Mouse (Mus musculus): ENCODE data around the gene Zmynd15.
"Not testable (repeated sequence)": the region's sequence is repeated elsewhere in the genome, so short reads cannot be mapped to it uniquely, and the experiment has no call there.

Zmynd15 gene

DNA sequence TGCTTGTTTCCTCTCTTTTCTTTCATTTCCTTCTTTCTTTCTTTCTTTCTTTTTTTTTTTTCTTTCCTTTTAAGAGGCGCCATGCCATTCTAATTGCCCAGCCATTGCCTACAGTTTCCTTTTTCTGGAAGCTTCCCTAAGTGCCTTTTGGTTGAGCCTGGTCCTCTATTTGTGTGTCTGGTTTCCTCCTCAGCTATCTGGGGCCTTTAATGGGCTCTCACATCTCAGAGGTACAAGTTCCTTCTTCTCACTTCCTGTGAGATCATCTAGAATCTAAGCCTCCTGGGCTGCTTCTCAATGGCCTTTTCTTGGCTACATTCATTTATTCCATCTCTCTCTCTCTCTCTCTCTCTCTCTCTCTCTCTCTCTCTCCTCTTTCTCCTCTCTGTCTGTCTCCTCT lies 11.9 kb upstream of the Zmynd15 start:
- DNase-seq (ENCODE audit: low spot score), result no peak

DNA sequence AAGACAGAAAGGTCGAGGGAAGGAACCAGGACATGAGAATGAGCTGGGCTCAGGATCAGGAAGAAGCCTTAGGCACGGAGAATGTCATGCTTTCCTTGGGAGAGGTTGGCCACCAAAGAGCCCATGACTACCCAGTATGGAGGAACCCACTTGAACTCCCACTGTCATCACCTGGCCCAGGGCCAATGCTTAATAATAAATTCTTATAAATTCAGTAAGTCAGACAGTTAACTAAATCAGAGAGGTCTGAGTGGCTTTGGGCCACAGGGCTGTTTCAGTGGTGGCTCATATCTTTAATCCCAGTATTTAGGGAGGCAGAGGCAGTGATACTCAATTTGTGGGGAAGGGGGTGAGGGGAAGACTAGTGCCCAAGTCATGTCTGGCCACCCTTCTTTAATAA lies 8.3 kb upstream of the Zmynd15 start:
- no peak for DNase-seq (ENCODE audit: low spot score)

DNA sequence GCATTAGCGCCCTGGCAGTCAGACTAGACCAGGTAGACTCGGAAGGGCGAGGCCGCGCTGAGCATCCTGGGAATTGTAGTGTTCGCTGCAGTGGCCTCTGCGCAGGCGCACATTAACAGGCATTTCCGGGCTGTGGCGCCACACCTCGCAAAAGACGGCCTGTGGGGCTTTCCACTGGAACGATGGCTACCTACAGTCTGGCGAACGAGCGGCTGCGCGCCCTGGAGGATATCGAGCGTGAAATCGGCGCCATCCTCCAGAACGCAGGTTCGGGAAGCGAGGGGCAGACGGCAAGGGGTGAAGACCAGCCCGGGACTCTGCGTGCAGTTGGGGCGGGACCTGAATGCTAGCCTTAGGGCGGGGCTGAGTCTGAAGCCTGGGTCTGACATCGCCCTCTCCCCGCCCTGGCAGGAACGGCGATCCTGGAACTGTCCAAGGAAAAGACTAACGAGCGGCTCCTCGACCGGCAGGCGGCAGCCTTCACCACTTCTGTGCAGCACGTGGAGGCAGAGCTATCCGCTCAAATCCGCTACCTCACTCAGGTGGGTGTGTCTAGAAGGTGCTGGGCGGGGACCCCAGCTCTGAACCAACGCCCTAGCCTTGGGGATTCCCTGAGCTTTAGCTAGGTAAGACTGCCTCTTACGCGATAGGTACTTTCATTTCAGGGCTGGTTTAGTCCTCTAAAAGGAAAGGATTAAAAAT lies 7.3 kb upstream of the Zmynd15 start, which contains the start of gene Med11:
Gene Med11 (plus strand): TSS at position 123 of the 702 bp plus-strand sequence.
- peak; percentile 99 for DNase-seq (ENCODE audit: low spot score)

DNA sequence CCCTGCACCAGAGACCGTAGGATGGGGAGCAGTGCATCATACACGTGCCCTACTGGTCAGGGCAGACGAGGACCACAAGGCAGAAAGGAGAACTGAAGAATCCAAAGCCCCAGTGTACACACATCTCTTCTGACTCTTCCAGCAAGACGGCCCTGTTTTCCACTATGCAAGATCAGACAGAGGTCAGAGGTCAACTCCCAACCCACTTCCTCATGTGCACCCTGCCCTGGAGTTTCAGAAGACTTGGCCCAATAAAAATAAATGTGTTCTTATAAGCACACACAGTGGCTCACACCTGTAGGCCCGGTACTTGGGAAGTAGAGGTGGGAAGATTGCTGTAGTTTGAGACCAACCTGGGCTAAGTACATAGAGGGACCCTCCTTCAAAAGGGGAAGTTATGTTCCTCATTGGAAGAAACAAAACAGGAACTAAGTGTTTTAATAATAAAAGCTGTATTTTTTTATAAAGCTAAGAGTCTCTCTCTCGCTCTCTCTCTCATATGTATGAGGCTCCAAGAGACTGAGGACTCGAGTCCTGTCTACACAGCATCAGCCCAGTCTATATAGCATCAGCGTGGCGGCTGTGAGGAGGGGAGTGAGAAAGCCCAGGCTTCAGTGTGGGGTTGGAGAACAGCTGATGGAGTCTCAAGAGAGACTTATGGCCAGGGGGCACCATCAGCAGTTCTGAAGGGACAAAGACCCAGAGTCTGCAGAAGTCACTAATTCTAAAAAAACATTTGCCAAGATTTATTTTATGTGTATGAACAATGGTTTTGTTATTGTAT lies 5.8 kb upstream of the Zmynd15 start:
- peak; percentile 38 for DNase-seq (ENCODE audit: low spot score)

DNA sequence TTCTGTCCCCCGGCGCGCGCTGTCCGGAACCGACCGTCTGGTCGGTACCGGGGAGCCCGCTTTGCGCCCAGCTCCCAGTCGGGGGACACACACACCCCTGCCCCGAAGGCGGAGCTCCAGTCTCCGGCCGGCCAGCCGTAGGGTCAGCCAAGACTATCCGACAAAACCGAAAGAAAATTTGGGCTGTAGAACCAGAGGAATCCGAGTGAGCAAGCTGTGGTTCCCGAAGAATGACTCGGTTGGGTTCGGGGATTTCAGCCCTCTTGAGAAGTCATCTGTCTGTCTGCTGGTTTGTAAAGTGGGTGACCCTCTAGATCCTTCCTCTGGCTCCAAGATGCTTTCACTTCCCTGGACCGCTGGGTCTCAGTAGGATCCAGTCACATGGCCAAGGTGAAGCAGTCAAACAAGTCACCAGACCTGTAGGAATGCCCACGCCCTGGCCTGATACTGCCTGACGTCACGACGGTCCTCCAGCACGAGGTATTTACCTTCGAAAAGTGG lies 418 bp downstream of the Zmynd15 start, which contains the start of gene Cxcl16:
Gene Cxcl16 (minus strand): TSS at position 384 of the 501 bp plus-strand sequence.
- peak; percentile 86 for DNase-seq (ENCODE audit: low spot score)

DNA sequence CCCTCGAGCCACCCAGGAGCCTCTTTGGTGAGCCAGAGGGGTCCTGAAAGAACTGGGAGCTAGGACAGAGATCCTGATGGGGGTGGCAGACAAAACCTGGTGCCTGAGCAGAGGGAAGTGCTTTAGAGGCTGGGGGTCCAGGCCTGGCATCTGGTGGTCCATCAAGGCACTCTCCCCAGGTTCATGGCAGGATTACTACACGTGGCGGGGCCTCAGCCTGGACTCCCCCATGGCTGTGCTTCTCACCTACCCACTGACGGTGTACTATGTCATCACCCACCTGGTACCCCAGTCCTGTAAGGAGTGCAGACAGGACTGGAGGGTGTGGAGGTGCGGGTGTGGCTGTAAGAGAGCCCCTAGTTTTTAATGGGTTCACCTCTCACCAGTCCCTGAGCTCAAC lies 4.7 kb downstream of the Zmynd15 start:
- no peak for DNase-seq (ENCODE audit: low spot score)

DNA sequence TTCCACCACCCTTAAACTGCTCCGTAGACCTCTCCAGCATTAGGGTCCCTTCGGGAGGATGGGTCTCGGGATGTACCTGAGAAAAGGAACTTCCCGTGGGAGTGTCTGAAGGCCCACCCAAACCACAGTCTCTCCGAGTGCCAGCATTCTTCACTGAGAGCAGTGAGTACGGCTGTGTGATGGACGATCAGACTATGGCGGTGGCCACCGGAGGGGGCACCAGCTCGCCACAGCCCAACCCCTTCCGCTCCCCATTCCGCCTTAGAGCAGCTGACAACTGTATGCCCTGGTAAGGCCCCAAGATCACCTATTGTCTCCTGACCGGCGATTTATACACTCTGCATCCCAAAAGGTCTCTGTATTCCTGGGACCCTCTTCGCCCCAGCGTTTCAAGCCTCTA lies 6.0 kb downstream of the Zmynd15 start:
- no peak for DNase-seq (ENCODE audit: low spot score)

DNA sequence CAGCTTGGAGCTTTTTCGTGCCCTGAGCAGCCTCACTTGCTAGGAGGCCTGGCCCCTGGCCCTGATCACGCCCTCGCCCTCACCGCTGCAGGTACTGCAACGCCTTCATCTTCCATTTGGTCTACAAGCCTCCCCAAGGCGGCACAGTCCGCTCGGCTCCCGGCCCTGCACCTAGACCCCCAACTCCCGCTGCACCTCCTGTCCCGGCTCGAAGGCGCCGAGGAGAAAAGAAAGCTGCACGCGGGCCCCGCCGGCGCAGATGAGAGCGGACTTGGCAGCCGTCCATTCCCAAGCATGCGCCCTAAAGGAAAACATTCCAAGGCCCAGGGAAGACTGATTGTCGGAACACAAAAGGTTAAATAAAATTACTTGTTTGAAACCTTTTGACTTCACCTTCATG lies 6.6 kb downstream of the Zmynd15 start:
- DNase-seq (ENCODE audit: low spot score), result no peak

DNA sequence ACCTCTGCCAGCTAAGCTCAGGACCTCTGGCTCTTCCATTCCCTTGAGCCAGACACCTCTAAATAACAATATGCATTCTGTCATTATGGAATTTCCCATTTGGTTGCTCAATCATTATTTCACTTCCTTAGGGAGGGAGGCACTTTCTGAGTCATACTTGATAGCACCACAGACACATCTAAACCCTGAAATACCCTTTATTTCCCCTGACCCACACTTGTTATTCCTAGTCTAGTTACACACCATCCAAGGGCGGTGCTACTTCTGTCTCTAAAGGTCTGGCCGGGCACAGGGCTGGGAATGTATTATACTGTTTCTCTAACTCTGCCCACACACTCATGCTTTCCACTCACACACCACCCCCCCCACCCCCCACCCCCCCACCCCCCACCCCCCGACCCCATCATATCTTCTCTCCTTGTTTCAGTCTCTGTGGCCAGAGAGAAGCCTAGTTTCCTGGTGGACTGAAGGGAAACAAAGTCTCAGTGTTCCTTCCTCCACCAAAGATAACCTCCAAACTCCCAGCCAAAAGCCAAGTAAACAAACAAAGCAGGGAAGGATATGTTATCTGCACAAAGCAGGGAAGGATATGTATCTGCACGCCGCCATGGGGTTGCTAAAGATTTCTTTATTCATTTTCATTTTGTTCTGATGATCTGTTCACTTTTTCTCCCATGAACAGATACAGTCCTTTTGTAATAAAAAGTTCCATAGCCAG lies 8.8 kb downstream of the Zmynd15 start:
- DNase-seq (ENCODE audit: low spot score), result no peak

DNA sequence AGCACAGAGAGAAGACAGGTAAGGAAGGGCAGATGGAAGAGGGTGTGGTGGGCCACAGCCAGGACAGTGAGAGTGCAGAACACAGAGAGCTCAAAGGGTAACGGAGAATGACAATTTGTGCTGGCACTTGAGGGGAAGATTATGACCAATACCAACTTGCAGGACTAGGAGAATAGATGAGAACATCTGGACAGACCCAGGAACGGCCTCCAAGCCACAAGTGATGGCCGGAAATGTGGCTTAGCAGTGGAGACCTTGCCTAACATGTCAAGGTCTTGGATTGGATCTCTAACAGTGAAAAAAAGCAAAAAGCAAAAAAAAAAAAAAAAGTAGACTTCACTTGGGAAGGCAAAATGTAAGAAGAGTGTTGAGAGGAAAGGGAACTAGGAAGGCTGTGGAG lies 10.5 kb downstream of the Zmynd15 start:
- no peak for DNase-seq (ENCODE audit: low spot score)

DNA sequence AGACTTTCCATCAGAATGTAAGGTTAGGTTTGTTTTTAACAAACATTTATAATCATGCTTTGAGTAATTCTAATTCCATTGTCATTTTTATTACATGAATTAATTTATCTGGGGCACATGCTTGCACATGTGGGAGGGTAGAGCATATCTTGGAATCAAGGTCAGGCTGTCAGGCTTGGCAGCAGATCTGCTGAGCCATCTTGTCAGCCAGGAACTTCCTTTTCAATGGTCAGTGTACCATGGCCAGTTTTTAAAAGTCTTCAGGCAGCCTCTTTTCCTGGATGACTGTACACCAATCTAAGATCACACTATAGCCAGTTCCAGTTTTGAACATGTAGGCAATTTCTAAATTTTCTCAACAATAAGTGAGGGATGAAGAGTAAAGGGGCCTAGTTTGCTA lies 13.5 kb downstream of the Zmynd15 start:
- no peak for DNase-seq (ENCODE audit: low spot score)

DNA sequence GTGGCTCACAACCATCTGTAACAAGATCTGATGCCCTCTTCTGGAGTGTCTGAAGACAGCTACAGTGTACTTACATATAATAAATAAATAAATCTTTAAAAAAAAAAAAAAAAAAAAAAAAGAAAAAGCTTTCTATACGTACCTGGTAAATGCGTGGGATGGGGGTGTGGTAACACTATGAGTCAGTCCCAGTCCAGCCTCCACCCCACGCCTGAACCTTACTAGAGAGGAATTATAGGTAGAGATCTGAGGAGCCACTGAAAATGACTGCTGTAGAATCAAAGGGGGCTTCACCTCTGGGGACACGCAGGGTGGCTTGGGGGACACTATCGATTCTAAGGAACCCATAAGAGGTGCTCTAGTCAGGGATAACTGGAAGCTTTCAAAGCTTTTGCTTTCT lies 14.1 kb downstream of the Zmynd15 start:
- DNase-seq (ENCODE audit: low spot score), result not testable (repeated sequence)

DNA sequence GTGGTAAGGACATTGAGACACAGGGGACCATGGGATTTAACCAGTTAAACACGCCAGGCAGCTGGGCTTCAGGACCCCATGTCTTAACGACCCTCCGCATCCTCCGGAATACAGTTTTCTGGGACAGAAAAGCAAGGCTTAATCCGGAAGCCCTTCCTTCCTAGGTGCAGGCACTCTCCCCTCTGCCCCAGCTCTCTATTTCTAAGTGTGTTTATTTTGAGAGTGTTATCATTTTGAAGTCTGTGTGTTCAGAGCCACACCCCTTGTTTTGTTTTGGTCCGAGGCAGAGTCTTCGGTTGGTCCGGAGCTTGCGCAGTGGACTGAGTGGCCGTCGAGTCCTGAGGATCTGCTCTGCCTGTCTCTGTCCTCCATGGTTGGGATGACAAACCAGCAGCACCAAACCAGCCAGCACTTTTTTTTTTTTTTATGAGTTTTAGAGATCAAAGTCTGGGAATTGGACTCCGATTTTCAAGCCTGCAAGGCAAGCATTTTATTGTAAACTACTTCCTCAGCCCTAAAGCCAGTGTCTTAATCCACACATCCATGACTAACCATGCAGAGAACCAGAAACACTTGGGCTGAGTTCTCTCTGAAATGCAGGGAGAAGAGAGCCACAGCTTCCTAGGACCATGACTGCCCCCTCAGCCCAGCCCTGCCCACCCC lies 15.8 kb downstream of the Zmynd15 start:
- no peak for DNase-seq (ENCODE audit: low spot score)

DNA sequence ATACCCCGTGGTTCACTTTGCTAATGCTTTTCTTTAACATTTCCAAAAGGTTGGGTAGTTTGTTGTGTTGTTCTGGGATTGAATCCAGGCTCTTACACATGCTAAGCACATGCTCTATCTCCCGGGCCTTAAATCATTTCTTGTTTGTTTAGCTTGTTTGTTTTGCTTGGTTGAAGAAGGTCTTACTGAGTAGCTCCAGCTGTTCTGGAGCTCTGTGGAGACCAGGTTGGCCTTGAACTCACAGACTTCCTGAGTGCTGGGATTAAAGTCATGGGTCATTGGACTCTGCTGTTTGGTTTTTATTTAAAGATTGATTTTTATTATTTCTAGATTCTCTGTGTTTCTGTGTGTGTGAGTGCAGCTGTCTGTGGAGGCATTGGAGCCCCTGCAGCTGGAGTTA lies 26.3 kb downstream of the Zmynd15 start:
- DNase-seq (ENCODE audit: low spot score), result no peak

DNA sequence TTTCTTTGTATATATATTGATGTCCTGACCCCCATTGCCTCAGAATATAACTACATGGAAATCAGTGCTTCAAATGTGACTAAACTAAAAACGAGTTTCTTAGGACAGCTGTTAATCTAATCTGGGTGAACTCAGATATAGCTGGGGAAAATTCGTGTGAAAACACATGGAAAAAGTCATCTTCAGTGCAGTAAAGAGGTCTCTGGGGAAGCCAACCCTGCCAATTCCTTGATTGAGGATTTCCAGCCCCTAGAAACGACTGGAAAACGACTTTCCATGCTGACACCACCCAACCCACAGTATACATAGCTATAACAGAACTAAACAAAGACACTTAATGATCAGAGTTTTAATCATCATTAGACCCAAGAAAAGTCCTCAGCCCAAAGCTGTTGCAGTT lies 28.6 kb downstream of the Zmynd15 start:
- no peak for DNase-seq (ENCODE audit: low spot score)

DNA sequence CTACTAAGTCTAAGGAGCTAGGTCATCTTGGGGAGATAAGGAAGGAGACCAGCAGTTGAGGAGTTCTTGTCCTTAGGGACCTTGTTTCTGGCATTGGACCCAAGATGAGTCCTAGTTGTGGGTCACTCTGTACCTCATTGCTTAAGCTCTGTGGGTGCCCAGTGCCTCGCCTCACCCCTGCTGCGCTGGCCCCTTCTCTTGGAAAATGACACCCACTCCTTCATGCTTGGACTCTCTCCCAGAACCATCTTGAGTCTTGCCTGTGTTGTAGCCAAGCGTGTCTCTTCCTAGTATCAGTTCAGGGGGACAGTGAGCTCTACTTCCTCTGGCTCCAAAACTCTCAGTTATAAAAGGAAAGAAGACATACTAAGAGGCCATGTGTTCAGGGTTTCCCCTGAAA lies 29.9 kb downstream of the Zmynd15 start:
- no peak for DNase-seq (ENCODE audit: low spot score)

DNA sequence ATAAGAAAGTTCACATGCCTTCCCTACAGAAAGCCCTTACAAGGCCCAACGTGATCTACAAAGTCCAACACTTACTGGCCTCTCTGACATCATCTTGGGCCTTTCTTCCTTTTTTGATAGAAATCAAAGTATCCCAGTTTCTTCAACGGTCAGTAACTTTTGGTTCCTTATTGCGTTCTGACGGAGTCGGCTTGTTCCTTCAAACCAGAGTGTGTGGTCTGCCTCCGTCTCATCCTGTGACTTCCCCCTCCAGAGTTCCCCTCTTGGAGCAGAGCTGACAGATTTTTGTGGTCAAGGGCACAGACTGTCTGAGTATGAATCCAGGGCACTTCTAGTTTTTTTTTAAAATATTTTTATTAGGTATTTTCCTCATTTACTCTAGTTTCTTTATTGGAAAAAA lies 30.5 kb downstream of the Zmynd15 start:
- peak; percentile 41 for DNase-seq (ENCODE audit: low spot score)

DNA sequence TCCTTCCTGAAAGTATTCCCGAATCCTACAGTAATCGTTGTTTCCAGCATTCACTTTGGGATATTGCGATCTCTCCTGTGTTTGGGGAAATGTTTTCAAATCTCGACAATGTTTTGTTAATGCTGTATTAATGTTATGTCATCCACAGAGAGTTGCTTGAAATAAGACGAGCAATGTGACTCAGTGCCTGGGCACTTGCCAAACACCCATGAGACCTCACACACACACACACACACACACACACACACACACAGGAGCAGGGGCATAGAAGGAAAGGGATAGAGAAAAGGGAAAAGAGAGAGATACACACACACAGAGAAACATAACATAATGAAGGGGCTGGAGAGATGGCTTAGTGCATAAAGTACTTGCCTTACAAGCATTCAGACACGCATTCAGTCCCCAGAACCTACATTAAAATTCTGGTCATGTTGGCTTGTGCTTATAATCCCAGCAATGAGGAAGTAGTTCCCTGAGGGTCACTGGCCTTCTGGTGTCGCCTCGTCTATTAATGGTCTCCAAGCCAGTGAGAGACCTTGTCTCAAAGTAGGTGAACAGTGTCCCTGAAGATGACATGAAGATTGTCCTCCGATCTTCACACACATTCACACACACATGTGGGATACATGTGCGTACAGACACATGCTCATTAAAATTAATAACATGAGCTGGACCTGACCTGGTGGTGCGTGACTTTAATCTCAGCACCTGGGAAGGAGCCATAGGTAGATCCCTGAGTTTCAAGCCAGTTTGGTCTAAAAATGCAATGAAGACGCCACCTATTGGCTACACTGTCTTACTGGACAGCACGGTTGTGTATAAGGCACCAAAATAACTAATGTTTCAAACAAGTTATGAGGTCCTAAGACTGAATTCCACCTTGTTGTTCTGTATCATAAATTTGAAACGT lies 40.6 kb downstream of the Zmynd15 start:
- peak; percentile 55 for DNase-seq (ENCODE audit: low spot score)

DNA sequence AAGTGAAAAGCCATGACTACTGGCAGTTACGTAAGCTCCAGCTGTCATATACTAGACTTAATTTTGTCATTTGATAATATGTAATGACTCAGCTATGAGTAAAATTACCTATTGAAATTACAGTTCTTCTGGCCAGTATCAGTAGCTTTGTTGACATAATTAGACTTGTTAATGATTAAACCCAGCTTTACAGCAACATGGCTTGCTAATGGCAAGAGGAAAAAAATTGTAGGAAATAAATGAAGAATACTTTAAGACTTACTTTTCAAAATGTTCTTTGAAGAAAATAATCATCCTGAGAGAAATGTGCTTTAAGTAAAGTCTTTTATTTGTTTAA lies 41.2 kb downstream of the Zmynd15 start:
- DNase-seq (ENCODE audit: low spot score), result no peak

DNA sequence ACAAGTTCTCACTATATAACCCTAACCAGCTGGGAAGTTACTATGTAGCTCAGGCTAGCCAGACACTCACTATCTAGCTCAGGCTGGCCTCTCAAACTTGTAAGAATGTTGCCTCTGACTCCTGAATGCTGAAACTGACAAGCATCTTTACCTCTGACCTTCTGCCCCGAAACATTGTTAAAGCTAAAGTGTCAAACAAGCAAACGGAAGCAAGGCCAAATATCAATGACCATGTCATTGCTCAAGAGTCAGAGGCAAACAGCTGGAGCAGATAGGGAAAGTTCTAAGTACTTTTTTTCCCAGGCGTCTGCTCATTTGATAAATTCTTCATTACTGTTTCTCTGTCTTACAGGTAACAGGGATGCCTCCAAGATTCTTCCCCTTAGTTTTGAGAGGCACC lies 42.8 kb downstream of the Zmynd15 start:
- no peak for DNase-seq (ENCODE audit: low spot score)

DNA sequence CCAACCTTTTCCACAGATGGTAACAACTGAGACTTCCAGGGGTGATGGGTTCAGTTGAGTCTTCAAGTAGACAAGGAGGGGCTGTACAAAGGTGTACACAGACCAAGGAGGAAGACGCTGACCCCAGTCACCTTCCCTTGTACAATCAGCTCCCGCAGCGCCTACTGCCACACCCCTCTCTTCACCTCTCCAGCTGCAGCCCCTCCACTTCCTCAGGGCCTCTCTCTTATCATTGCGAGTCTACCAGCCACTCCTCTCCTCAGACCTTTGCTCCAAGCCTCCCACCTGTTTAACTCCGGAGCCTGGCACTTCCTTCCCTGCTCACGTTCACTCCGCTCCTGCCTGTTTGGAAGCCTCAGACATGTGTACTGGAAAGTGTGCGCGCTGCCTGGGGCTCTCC lies 45.7 kb downstream of the Zmynd15 start, which contains the start of gene Tm4sf5:
Gene Tm4sf5 (plus strand): TSS at position 275 of the 400 bp plus-strand sequence.
- no peak for DNase-seq (ENCODE audit: low spot score)
